Mouse (Mus musculus) testis, postnatal 10 days (tissue): ENCODE results near the gene Gimap4.
"Not testable (repeated sequence)": the region's sequence is repeated elsewhere in the genome, so short reads cannot be mapped to it uniquely, and the experiment has no call there.

ENCODE experiments used
- DNase-seq: peaks from one replicate; pipeline ENCODE4 v3.0.0; 2021; ENCODE audit warnings: low spot score

Gimap4 gene

DNA sequence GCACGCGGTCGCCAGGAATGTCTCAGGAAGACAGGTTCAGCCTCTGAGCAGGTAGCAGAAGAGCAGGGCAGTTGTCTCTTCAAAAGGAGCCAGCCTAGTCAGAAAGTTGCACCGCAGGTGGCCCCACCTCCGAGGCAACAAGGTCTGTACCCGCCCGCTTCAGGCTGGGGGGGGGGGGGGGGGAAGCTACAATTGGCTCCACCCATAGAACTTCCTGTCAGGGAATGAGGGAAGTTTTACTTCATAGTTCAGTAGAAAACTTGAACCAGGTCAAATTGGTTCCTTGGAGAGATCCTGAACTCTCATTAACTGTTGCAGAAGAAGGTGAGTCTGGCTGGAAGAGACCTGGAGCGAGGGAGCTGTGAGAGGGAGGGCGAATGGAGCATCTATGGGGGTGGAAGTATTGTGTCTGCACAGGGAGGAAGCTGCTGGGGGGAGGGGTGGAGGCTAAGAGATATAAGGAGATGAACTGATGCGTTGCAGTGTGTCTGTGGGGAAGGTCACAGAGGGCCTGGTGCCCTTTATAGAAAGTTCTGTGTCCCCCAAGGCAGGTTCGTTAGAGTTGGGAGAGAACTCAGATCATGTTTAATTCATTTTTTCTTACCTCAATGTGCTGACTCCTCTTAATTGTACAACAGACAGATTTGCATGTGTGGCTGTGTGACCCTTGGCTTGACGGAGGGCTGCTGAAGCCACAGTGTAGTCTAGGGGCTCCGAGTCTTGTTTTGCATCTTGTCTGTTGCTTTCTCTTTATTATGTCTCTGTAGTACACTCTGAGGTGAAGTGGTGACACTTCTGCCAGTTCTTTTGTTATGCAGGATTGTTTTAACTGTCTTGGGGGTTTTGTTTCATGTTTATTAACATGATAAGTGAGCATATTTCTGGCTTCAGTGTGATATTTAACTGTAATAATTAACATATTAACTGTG is 8.2 kb upstream of the Gimap4 start, which contains the start of gene Gimap9:
Gene Gimap9, plus strand, starts transcription at position 199 of the 929 bp plus-strand sequence.
- no peak for DNase-seq

DNA sequence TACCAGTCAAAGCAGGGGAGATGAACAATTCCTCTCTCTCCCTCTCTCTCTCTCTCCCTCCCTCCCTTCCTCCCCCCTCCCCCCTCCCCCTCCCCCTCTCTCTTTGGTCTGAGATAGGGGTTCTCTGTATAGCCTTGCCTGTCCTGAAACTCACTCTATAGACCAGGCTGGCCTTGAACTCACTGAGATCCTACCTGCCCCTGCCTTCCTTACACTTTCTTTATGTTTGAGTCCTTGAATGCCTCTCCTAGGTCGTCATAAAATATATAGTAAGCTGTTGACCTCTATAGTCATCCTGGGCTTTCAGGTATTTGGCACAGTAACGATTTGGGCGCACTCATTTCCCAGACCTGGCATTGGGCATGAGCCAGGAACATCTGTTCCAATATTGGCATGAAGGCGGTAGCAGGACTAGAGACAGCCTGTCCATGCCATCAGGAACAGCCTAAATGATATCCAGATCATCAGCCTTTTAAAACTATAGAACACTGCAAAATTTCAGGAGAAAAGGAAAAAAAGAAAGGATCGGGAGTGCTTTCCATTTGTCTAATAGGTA is 7.4 kb upstream of the Gimap4 start:
- no peak for DNase-seq

DNA sequence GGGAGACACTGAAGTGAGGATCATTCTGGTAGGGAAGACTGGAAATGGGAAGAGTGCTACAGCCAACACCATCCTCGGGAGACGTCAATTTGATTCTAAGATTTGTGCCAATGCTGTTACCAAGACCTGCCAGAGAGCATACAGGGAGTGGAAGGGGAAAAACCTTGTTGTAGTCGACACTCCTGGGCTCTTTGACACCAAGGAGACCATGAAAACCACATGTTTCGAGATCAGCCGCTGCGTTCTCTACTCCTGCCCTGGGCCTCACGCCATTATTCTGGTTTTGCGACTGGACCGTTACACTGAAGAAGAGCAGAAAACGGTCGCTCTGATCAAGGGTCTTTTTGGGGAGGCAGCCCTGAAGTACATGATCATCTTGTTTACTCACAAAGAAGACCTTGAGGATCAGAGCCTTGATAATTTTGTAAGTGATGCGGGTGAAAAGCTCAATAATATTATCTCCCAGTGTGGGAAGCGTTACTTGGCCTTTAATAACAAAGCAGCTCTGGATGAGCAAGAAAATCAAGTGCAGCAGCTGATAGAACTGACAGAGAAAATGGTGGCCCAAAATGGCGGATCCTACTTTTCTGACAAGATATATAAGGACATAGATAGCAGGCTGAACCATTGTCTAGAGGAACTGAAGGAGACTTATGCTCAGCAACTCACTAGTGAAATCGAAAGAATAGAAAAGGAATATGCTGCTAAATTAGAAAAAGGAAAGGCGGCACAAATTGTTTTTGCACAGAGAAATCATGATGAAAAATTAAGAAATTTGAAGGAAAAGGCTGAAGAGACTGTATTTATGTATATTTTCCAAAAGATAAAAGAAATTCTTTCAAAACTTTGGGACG is 6.6 kb upstream of the Gimap4 start:
- DNase-seq = no peak

DNA sequence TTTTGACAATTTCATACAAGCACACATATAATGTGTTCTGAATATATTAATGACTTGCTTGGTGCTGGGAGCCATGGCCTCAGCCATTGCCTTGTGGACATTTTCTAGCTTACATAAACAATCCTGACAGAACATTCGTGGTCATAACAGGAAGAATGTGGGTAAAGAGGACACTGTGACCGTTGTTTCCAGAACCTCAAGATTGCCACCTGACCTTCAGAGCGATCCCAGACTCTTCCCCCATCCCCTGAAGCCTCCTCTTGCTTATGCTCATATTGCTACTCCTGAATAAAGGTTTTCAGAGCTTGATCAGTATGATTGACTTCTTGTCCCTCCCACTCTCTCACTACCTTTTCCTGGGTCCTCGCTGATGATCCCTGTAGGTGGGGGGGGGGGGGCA is 6.0 kb upstream of the Gimap4 start:
- DNase-seq = no peak

DNA sequence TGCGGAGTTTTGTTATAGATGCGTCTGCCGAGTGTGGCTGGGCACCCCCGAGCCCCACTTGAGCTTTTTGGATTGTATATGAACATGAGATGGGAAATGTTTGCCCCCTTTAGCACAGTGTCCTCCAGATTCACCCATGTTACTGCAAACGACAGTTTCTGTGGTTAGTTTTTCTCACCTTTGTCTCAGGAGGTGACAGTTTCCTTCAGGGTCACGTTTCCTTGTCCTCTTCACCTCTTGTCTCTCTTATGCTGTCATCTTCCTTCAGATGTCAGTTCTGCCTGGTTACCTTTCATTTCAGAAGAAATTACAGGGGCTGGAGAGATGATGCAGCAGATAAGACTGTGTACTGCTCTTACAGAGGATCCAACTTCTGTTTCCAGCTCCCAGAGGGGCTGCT is 4.6 kb upstream of the Gimap4 start:
- DNase-seq = no peak

DNA sequence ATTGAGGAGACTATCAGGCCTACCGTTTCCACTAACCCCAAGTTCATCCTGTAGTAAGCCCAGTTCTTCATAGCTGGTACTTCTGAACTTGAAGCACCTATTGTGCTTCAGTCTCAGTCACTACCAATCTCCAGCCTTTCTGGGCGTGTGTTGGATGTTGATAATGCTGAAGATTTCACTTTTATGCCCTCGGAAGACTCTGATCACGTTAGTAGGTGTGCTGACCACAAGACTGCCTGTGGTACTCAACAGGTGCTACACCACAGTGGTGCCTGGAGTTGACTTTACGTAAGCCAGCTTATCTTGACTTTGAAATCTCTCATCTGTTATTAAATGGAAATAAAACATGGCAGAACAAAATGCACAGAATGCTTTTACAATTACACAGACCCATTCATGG is 3.9 kb upstream of the Gimap4 start:
- no peak for DNase-seq

DNA sequence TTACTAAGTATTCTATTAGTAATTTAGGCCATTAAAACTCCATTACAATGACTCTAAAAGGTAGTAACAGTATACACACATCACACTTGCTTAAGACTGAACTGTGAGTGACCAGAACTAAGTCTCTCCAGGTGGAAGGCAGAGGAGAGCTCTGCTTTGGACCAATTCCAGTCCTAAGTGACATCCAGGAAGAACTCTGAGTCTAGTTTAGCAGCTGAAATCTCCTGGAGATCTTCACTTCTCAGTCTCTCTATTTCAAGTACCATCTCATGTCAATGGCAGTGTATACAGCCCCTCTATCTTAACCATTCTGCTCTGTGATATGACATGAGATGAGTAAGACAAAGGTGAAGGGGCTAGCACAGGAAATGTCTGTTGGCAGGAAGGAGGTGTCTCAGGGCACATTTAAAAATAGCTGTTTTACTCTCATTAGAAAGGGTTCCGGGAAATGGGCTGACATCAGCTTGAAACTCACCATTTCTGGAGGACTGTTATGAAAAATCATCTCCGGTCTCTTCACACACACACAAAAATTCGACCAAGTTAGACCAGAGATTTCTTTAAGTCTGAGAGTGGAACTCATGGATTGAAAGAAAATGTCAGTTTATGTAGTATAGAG is 2.8 kb upstream of the Gimap4 start:
- DNase-seq = no peak

DNA sequence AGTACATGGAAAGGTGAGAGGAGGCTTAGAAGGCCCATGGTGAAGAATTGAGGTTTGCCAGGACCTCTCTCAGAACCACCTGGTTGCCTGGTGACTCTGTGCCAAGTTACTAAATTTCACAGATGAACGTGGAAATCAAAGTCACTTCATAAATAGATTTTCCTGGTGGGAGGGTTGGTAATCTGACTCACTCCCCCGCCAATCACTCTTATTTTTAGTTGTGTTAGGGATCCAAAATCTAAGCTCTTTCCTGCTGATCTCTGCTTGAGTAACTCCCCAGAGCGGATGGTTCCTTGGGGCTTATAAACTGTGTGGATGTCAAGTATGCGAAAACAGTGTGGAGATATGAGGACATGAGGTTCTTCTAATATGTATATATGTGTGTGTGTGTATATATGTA is 2.1 kb upstream of the Gimap4 start:
- no peak for DNase-seq

DNA sequence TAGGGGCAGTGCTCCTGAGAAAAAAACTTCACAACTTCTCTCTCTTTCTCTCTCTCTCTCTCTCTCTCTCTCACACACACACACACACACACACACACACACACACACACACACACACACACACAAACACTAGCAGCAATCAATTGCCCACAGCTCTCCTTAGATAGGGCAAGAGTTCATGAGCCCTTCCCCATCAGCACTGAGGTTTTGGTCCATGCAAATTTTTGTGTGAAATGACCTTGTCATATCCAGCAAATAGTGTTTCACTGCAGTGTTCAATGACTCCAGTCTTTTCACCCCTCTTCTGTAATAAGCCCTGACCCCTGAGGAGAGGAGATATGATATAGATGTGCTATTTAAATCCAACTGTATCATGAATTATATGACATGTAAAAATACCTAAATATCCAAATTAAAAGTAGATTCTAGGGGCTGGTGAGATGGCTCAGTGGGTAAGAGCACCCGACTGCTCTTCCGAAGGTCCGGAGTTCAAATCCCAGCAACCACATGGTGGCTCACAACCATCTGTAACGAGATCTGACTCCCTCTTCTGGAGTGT is 1.0 kb upstream of the Gimap4 start:
- not testable (repeated sequence) for DNase-seq

DNA sequence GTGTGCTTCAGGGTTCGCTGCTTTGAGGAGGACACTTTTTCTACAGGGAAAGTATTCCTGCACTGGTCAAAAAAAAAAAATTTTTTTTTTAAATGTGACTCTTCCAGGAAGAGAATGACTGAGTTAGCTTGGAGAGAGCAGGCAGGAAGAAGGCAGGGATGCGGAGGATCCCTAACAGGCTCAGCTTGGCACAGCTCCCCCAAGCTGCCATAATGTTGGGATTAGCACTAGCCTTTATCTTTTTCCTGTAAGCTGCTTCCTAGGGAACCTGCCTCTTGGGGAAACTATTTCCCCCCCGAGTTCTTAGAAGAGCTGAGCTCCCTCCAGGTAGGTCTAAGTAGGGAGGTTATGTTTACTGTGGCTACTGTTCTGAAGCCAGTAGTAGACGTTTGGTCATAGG is 457 bp downstream of the Gimap4 start:
- DNase-seq = no peak

DNA sequence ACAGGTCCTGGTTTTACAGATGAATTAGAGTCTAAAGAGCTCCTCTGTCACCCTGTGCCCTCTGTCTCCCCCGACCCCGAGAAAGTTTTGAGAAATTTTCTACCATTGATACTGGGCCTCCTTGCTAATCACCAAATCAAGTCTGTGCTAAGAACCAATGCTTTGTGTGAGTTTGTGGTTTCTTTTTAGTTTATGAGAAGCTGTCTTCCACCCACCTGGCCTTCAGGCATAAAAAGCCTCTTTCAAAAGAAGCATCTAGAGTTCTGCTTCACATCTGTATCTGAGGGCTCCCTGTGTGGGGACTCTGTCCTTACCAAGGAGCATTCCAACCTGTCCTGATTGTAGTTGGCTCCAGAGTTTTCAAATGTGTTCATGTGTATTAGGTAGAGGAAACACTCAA is 902 bp downstream of the Gimap4 start:
- DNase-seq = no peak

DNA sequence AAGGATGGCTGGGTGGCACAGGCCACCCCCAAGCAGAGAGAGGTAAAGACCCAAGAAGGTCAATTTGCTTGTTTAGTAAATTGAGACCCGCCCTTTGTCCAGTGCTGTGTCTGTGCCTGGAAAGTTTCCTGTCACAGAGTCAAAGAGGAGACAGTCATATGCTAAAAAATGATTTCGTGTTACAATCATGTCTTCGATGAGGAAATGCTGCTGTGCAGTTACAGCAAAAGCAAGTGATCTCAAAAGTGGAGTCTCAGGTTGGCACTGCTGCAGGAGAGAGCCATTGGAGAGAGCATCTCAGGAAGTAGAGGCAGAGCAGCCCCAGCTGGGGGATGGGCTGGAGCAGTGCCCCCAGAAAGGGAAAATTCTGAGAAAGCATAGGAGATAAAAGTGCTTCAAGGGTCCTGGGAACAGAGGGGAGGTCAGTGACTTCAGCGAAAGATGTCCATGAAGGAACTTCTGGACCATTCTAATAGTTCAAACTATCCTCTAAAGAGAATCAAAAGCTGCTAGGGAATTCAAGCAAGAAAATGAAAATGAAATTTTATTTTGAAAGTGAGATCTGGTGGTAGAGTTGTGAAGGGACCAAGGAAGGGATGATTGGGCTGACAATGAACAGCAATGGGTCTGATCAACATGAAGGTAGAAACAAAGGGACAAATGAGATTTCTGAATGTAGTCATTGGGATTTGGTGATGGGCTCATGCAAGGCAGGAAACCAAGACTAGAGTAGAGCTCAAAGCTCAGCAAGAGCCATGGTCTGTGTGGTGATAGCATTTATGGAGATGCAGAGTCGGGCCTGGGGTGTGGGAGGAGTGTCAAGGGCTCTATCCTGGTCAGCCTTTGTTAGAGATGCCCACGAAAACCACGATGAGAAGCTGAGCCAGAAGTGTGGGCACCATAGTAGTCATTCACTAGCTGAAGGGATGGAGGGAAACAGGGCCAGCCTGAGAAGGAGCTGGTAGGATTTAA is 1.6 kb downstream of the Gimap4 start:
- DNase-seq = no peak

DNA sequence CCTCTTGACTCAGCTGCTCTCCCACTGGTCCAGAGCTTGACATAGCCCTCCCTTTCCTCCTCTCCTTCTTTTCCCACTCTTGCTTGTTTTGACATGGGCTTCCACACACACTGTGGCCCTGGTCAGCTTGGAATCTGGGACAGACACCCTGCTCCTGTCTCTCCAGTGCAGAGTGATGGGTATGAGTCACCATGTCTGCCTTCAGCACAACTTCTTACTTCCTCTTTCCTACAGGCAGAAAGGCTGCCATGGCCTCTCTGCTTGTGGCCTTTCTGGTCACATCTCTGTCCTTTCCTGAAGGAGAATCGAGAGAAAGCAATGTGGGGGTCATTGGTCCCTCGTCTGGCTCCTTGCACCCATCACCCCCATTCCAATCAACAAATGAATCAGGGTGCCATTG is 2.7 kb downstream of the Gimap4 start:
- no peak for DNase-seq

DNA sequence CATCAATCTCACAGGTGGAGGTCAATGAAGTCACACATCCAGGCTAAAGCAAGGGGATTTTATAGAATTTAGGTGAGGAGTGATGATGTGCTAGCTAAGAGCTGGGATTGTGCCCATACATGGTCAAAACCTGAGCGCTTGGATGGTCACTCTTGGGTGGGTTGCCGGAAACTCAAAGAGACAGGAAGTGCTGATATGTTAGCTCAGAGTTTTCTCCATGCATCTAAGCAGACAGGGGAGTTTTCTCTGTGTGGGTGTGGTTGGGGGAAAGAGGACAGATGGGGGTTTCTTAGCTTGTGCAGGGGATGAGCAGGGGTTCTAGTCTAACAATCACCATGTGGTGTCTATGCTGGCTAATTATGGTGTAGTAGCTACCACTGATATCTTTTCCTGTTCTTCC is 5.0 kb downstream of the Gimap4 start:
- no peak for DNase-seq

DNA sequence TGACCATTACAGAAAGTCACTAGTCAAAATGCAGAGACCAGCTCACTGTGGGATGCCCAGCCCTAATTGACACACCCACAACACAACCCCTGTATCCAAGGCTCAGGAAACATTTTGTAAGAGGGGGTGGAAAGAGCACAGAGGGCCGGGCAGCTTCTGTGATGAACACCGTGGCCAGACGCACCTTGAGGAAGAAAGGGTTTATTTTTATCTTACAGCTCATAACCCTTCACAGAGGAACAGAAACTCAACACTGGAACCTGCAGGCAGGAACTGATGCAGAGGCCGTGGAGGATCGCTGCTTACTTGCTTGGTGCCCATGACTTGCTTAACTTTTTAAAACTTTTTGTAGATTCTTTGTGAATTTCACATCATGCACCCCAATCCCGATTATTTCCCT is 8.6 kb downstream of the Gimap4 start:
- peak; percentile 23 for DNase-seq

DNA sequence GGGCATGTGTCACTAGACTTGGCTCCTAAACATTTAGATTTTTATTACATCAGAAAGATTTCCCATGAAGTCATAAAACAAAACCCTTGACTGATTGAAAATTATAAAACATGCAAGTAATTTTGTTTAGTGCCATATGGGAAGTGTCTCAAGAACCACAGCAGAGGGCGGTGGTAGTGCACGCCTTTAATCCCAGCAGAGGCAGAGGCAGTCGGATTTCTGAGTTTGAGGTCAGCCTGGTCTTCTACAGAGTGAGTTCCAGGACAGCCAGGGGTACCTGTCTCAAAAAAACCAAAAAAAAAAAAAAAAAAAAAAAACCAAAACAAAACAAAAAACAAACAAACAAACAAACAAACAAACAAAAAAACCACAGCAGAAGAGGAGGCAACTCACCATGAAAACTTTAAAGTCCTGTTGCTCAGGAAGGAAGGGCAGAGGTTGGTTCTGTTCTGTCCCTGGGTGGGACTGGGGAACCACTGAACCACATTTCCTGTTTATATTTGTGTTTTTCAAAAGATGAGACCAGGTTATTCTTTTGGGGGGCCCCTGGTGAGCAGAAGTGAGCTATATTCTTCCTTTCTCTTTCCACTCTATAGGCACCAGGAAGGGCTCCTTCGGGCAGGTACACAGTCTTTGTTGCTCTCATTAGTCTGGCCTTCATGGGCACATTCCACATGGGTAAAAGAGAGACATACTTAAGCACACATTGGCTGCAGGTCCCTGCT is 12.6 kb downstream of the Gimap4 start:
- peak; percentile 15 for DNase-seq

DNA sequence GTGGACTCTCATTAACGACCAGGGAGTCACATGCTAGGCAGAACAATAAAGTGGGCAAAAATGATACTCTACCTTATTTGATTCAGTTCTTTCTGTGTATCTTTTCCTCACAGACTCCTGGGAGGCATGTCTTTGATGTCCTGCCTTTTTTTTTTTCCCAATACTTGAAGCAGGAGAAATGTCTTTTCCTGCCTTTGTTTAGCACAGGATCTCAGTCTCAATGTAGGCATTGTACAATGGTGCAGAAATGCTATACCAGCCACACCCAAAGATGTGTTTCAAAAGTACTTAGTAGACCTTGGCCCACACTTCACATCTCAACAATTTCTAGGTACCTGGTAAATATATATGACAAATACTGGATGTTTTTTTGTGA is 13.2 kb downstream of the Gimap4 start:
- no peak for DNase-seq

DNA sequence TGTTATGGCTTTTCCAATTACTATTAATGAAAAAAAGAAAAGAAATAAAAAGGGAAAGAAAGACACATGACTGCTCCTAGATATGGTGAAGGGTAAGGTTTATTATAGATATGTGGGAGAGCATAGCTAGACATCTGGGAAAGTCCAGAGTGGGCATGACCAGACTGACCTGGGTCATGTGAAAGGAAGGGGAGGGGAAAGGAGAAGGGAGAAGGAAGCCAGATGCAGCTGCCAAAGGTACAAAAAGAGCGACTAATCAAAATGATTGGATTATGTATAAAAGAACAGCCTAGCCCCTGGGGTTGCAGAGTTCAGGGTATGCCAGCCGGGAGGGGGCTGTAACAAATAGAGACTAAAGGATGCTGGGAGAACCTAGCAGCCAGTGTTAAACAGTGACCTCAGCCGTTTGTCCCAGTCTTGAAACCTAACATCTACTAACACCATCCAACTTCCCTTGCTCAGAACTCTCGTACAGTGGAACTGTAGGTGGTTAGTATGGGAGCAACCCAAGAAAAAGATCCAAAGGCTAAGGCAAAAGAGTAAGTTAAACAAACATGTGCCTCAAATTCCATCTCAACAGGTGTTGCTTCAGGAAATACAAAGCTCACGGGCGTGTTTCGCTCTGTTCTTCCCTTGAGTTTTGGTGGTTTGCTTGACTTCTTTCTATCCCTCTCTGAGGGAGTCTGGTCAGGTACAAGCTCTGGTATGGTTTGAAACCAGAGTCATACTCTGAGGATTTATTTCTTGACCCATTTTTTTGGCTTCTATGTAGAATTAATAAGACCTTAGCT is 13.9 kb downstream of the Gimap4 start:
- no peak for DNase-seq

DNA sequence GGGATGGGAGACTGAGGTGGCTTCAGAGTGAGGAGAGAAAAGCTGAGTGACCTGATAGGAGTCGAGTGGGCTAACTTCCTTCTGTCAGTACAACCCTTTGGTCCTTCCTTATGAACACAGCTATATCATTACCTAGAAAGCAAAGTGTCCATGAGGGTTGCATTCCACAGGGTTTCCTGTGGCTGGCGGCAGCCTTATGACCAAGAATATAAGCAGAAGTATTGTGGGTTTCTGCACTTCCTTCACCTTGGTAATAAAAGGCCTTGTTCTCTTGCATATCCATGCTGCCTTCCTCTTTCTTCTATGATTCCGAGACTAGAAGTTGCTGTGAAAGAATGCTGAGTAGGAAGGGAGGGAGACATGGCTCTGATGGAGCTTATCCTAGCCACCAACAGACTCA is 14.5 kb downstream of the Gimap4 start:
- DNase-seq = peak; percentile 11
